Mouse (Mus musculus) cerebellum, postnatal 36 days (tissue): ENCODE measurements at regions not wholly inside any gene's neighbourhood (a gene's known extent, or its start where the extent isn't known, plus 50 kb on each side); places are given as distances from the start of the nearest gene placed in this dataset.
"Not testable (repeated sequence)": the region's sequence is repeated elsewhere in the genome, so short reads cannot be mapped to it uniquely, and the experiment has no call there.

ENCODE experiments used
- DNase-seq, 2 experiments: peaks; one replicate each; pipeline ENCODE4 v3.0.0; 2021 to 2022; ENCODE audit warnings: mixed read lengths in 2 of 2

DNA sequence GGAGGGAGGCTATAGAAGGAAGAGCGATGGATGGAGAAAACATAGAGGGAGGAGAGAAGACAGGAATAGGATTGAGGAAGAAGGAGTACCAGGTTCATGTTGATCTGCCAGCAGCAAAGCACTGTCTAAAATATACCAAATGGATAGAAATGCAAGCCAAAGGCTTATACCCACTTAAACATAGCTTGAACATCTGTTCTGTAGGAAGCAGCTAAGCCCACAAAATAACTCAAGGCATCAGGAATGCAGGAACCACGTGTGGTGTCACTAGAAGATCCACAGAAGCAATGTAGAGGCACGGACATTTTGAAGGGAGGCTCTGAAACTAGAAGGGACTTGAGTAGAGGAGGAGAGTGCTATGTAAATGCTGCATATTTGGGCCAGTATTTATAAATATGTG, 78.9 kb downstream of the Smgc start:
- no peak for DNase-seq

DNA sequence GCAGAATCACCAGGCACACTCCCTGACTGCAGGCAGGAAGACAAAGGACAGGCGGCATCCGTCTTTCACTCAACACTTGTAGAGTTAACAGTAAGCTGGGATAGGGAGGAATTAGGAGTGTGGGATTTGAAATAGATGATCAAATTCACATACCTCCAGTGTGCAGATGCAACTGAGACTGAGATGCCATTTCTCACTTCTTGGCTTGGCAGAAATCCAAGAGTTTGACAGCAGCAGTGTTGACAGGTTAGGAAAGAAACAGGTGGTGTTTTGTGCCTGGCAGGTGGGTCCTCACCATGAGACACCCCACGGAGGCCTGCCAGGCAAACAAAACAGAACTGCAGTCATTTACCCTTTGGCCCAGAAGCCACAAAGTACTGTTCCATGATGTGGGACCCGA, 79.8 kb downstream of the Smgc start:
- DNase-seq = peak; percentile 12 to 19

DNA sequence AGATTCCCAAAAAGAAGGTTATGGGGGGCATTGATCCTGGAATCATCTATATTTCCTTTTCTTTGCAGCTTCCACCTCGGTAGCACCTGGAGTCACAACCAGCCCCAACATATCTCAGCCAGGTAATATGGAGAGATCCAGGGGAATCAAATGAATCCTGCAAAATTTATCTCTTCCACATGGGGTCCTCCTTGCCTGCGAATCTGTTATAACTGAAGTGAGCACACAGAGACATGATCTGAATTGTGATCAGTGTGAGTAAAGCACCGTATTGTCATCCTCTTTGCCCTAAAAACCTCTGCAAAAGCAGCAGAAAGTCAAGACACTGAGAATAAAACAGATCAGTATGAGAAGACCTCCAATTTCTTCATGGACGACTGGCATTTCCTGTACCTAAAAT, 86.5 kb downstream of the Smgc start:
- no peak for DNase-seq

- no peak for DNase-seq
These were observed 89.4 kb downstream of the Smgc start for GRCm38 (mm10) chr15:91927492-91927891.

- DNase-seq = no peak
These were observed 90.4 kb downstream of the Smgc start for GRCm38 (mm10) chr15:91928511-91928910.

- no peak for DNase-seq
These were observed 93.7 kb upstream of the Cntn1 start for GRCm38 (mm10) chr15:91957273-91957672.

DNA sequence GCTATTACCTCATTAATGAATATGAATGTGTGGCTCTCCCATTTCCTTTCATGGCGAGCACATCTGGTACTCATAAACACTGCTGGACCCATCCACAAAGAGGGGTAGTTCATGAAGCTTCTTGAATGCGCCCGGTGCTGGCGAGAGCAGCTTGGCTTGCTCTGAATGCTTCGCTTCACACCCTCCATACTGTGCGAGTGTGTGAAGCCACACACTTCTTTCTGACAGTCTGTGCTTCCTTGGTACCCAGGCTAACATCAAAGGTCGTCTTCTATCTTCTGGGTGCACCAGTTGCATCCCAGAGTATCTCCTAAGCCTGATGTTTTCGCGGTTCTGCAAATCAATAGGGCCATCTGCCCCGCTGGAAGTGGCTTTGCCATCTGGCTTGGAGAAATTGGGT, 85.8 kb upstream of the Cntn1 start:
- DNase-seq = no peak

GRCm38 (mm10) chr15:91969378-91969777, 81.6 kb upstream of the Cntn1 start:
- DNase-seq = peak; percentile 79 to 80

DNA sequence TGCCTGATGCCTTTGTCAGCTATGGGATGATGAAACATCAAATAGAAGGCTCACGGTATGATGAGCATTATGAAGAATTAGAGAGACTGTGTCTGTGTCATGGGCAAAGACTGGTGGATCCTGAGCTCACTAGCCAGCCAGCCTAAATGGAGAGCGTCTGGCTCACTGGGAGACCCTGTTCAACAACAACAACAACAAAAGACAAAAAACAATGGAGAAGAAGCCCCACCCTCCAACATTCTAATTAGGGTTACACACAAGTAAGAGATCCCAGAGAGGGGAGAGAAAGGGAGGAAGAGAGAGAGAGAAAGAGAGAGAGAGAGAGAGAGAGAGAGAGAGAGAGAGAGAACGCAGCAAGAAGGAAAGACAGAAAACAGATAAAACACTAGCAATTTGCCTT, 79.6 kb upstream of the Cntn1 start:
- DNase-seq = no peak

- no peak for DNase-seq
These were observed 79.1 kb upstream of the Cntn1 start for GRCm38 (mm10) chr15:91971846-91972245.

- no peak for DNase-seq
These were observed 75.4 kb upstream of the Cntn1 start for GRCm38 (mm10) chr15:91975606-91976005.

GRCm38 (mm10) chr15:91983186-91983585, 67.8 kb upstream of the Cntn1 start:
- not testable (repeated sequence) for DNase-seq

DNA sequence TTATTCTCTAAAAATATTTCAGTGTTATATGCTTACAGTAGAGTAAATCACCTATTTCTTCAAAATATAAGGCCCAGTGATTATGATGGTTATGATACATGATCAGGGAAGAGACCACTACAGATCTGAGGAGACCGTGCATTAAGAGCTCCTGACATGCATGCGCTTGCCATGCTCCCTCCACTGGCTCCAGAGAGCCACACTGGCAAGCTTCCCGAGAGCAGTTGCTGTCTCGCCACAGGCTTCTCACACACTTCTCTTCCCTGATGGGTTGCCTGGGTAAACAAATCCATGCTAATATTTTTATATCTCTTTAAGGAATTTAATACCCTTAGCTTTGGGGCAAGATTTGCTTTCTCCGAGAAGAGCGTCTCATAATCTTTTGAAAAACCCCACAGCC, 50.9 kb upstream of the Cntn1 start:
- peak; percentile 75 to 79 for DNase-seq
